Mouse (Mus musculus): ENCODE results near the gene Rbsn.
A peak's percentile ranks its signal among the peaks of the same experiment; 100 is the strongest.

Rbsn gene

GRCm38 (mm10) chr6:92176450-92176849 is 38.3 kb downstream of the Rbsn start:
- no peak for DNase-seq (ENCODE audit: low spot score)

GRCm38 (mm10) chr6:92162724-92163123 is 52.0 kb downstream of the Rbsn start:
- DNase-seq (ENCODE audit: low spot score): no peak

- no peak for DNase-seq (ENCODE audit: low spot score)
Observed at GRCm38 (mm10) chr6:92158801-92159200, 55.9 kb downstream of the Rbsn start.

GRCm38 (mm10) chr6:92153774-92154173 is 61.0 kb downstream of the Rbsn start:
- DNase-seq (ENCODE audit: low spot score): peak; percentile 5

GRCm38 (mm10) chr6:92145881-92146280 is 68.8 kb downstream of the Rbsn start:
- DNase-seq (ENCODE audit: low spot score): no peak

Data from MN1 (cell line).